Mouse (Mus musculus): Measurements from ENCODE around the gene Sorbs1.

DNA sequence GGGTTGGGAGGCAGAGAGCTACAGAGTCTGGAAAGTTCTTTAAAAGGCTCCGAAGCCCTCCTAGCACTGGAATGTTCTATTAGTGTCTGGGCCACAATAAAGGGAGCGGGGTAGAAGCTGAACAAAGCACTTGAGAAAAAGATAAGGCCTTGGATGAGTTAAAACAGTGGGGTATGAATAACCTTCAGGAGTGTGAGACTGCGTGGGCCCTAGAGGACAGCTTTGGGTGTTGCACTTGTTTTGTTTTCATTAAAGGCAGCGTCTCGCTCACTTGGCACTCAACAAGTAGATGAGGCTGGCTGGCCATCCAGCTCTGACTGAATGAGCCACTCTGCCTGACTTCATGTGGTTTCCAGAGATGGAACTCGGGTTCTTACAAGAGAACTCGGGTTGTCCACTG is 78.5 kb downstream of the Sorbs1 start:
- no peak for TF ChIP-seq CTCF (IDR thresholded peaks at IDR 0.05; ENCODE audit: borderline replicate concordance, insufficient read depth, low read length)
- TF ChIP-seq POLR2A (IDR thresholded peaks at IDR 0.05; ENCODE audit: low read depth, low read length): no peak

Data from embryonic fibroblast, embryonic 13.5 days (primary cell).